Mouse (Mus musculus): Measurements from ENCODE around the gene Rbm17.
"Not testable (repeated sequence)": the region's sequence is repeated elsewhere in the genome, so short reads cannot be mapped to it uniquely, and the experiment has no call there.

Rbm17 gene

GRCm38 (mm10) chr2:11604053-11604452, at the start of gene Rbm17:
TSS of gene Rbm17 (minus strand) at chr2:11604153.
- no peak for DNase-seq (ENCODE audit: low spot score in 2 of 2)

DNA sequence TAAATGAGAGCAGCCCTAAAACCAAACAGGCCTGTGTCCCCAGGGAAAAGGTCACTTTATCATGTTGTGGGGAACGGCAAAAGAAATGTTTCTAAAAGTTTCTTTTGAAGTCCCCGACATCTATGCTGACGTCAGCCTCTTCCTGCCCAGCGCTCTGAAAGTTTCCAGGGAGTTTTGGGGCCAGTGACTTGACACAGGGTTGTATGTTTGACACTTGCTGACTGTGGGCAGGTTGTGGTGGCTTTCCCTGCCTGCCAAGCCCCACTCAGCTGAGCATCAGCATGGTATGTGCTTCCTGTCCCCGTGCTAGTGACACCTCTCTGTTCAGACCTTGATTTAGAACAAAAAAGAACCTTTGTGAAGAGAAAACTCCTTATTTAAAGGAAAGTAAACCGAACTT, 49.4 kb upstream of the Rbm17 start:
- DNase-seq (ENCODE audit: low spot score in 2 of 2) = no peak

GRCm38 (mm10) chr2:11652780-11653179, 48.8 kb upstream of the Rbm17 start:
- no peak for DNase-seq (ENCODE audit: low spot score in 2 of 2)

DNA sequence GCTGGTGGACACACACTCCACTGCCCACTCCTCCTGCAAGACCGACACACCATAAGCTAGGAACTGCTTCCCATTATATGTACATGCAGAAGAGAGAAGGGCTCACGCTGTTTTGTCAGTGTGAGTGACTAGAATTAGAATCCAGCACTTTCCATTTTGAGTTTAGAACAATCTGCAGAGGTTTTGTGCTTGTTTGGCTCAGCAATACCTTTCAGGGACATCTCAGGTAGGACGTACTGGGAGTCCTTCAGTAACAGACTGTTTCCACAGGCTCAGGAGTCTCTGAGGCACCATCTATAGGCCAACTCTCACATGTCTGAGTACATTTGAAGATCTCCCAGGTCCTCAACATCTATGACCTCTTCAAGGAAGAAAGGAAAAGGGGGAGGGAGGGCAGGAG, 48.2 kb upstream of the Rbm17 start:
- no peak for DNase-seq (ENCODE audit: low spot score in 2 of 2)

DNA sequence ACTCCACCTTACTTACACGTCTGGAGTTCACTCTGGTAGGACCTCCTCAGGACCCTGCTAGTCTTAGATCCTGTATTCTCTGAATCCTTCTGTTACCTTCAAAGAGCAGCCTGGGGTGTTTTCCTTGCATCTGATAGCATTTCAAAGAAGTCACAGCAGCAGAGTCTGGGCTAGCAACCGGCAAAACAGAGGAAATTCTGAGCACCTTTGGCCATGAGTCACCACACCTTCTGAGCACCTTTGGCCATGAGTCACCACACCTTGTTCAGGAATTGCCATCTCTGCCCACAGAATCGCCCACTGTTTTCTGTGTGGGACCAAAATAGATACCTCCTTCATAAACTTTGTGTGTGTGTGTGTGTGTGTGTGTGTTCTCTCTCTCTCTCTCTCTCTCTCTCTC, 47.5 kb upstream of the Rbm17 start:
- no peak for DNase-seq (ENCODE audit: low spot score in 2 of 2)

DNA sequence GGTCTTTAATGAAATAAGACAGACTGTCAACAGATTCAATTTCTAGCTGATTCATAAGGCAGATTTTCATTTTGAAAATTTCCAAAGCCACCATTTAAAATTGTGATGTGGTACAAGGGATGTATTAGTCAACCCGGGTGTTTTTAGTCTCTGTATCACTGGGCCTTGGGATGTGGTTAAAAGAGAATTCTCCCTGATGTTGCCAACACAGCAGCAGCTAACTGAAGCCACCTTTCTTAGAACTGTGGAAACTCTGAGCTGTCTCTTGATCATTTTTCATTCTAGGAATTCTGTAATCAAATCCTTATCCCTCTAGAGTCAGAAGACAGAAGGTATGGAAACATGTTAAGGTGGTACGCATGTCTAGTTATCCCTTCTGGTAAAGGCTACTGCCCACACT, 41.3 kb upstream of the Rbm17 start:
- DNase-seq (ENCODE audit: low spot score in 2 of 2) = no peak

- no peak for DNase-seq (ENCODE audit: low spot score in 2 of 2)
Measured at GRCm38 (mm10) chr2:11644057-11644456, 40.1 kb upstream of the Rbm17 start.

DNA sequence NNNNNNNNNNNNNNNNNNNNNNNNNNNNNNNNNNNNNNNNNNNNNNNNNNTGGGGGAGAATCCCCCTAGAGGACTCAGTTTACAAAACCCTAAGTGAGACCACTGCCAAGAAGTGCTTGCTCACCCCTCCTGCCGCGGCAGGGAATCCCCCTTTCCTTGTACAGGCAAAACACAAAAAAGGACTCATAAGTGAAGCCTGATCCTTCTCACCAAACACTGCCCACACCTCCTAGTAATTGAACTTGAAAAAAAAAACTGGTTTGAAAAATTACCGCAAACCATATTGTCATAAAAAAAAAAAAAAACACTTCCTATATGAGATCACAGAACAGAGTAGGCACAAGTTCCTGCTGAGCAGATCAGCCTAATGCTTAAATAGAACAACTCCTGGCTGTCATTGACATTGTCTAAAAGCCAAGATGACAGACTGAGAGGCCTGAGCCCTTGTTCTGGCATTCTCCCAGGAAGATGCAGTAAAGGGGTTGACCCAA, 38.5 kb upstream of the Rbm17 start, which contains the start of gene Il2ra:
Gene Il2ra (plus strand): TSS at position 357 of the 491 bp plus-strand sequence.
- DNase-seq (ENCODE audit: low spot score in 2 of 2) = no peak

DNA sequence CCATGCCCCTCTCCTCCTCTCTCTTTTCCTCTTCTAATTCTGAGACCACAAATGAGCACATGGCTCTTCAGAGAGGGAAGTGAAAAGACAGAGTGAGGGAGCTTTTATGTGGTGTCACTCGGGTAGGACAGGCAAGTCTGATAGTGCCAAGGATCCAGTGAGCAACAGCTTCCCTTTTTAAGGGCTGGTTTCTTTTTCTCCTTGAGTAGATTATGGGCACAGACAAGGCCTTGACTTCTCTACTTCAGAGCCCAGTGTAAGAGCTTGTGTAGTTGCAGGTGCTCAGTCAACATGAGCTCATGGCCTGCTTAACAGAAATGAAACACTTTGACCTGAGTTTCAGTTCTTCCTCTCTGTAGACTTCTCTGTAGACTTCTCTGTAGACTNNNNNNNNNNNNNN, 33.2 kb upstream of the Rbm17 start:
- DNase-seq (ENCODE audit: low spot score in 2 of 2) = no peak

DNA sequence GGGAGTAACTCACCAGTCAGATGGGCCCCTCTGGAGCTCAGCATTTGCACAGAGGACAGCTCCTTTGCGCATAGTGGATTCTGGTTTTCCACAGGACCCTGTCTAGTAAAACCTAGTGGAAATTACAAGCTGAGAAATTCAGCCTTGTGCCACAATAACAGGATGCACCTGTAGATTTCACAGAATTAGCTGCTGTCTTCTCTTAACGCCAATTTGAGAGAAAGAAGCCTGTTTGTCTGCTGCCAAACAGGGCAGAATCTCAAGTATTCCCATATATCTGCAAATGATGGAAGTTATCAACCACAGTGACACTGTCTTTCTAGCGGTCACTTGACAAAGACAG, 32.2 kb upstream of the Rbm17 start:
- DNase-seq (ENCODE audit: low spot score in 2 of 2) = no peak

DNA sequence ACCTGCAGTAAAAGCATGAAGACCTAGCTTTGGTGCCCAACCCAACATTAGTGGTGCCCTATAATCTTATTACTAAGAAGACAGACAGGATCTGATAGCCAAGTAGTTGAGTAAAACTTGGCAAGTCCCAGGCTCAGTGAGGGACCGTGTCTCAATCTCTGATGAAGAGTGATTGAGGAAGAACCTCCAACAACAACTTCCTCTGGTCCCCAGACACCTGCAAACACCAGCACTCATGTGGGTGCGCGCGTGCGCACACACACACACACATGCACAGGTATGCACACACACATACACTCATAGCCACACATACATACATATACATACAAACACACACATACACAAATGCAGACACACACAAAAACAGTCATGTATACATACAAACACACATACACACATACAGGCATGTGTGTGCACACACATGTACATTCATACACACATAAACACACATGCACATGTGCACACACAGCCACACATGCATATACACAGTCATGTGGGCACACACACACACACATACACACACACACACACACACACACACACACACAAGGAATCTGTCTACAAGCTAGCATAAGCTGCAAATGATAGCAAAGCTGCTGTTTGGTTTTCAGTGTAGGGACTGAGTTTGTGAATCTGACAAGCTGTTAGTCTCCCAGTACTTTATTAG, 31.7 kb upstream of the Rbm17 start:
- DNase-seq (ENCODE audit: low spot score in 2 of 2) = no peak

DNA sequence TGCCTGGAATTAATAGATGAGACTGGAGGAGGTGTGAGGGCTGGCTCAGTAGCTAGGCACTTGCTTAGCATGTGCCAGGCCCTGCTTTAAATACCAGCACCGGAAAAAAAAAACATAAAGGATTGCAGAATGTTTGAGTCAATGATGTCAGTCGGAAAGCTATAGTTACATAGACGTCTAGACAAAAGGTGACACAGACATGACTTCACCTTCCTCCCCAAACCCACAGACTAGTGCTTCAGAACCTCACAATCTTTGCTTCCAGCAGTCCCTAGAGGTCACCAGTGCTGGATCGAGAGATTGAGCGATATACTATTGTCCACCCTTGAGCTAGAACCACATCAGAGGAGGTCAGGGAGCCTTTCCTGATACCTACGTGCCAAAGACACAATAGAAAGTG, 31.1 kb upstream of the Rbm17 start:
- no peak for DNase-seq (ENCODE audit: low spot score in 2 of 2)

DNA sequence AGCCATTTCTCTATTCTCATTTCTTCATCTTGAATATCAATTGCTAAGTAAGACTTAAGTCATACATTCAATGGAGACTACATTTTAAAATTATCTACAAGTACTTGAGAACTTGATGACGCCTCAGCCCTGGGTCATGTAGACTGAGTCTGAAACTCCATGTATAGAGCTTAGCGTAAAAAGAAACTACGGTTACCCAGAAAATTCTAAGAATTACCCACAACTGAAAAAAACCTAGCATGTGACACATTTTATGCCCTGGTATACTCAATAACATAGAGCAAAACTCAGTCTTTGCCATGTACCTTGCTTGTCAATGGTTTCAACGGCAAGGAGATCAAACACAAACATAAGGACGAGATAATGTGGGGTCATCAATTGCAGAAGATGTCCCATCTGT, 21.9 kb upstream of the Rbm17 start, which contains the start of gene Gm17490:
Gene Gm17490 (minus strand): TSS at position 375 of the 400 bp plus-strand sequence.
- no peak for DNase-seq (ENCODE audit: low spot score in 2 of 2)

DNA sequence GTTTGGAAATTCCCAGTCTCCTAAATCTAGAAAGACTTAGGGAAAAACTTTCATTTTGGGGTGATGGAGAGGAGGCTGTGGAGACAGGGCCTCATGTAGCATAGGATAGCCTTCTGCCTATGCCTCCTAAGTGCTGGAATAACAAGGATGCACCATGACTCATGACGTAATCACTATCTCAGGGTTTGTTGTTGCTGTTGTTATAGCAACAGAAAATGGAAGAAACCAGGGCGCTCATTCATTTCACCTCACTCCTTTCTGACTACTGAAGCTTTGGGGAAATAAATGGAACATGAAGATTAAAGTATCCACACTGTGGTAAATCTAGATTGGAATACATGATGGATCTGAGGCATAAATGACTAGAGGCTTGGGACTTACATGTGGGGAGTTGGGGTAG, 19.8 kb upstream of the Rbm17 start:
- no peak for DNase-seq (ENCODE audit: low spot score in 2 of 2)

DNA sequence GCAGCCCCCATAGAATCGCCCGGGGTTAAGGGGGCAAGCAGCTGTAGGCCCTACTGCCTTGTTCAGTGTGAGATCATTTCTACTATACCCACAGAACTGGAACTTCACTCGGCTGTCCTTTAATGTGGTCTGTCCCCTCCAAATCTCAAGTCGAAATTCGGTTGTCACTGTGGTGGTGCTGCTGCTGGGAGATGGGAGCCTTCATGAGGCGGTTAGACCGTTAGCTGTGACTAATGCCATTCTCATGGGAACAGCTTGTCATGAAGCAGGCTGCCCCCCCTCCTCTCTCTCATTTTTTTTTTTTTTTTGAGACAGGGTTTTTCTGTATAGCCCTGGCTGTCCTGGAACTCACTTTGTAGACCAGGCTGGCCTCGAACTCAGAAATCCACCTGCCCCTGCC, 19.2 kb upstream of the Rbm17 start:
- no peak for DNase-seq (ENCODE audit: low spot score in 2 of 2)

DNA sequence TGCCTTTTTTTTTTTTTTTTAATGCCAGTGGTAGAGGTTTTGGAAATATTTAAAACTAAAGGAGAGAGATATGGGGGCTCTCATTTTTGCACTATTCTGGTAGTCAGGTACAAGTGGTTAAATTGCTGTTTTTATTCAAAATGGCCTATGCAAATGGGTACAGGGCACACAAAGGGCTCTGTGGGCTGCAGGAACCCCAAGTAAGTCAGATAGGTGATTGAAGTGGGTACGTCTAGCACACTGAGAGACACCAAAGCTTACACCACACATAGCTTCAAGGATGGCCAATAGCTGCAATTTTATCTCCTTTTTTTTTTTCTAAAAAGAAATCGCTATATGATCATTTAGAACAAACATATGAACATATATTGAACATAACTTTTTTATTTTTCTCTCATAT, 15.6 kb upstream of the Rbm17 start:
- DNase-seq (ENCODE audit: low spot score in 2 of 2) = no peak

- DNase-seq (ENCODE audit: low spot score in 2 of 2) = no peak
Measured at GRCm38 (mm10) chr2:11616846-11617245, 12.9 kb upstream of the Rbm17 start.

GRCm38 (mm10) chr2:11612939-11613338, 9.0 kb upstream of the Rbm17 start:
- DNase-seq (ENCODE audit: low spot score in 2 of 2) = not testable (repeated sequence)

GRCm38 (mm10) chr2:11606718-11607117, 2.8 kb upstream of the Rbm17 start:
- not testable (repeated sequence) for DNase-seq (ENCODE audit: low spot score in 2 of 2)

DNA sequence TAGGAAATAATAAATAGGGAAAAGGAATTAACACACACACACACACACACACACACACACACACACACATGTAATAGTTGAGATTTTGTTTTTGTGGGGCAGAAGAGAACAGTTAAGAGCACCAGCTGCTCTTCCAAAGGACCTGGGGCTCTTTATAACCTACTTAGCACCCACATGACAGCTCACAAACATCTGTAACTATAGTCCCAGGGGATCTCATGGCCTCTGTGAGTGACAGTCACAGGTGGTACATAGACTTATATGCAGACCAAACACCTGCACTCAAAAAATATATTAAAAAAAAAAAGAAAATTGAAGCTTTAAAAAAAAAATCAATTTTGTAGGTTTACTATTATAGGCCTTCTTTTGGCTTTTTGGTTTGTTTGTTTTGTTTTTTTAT, 958 bp upstream of the Rbm17 start:
- no peak for DNase-seq (ENCODE audit: low spot score in 2 of 2)

DNA sequence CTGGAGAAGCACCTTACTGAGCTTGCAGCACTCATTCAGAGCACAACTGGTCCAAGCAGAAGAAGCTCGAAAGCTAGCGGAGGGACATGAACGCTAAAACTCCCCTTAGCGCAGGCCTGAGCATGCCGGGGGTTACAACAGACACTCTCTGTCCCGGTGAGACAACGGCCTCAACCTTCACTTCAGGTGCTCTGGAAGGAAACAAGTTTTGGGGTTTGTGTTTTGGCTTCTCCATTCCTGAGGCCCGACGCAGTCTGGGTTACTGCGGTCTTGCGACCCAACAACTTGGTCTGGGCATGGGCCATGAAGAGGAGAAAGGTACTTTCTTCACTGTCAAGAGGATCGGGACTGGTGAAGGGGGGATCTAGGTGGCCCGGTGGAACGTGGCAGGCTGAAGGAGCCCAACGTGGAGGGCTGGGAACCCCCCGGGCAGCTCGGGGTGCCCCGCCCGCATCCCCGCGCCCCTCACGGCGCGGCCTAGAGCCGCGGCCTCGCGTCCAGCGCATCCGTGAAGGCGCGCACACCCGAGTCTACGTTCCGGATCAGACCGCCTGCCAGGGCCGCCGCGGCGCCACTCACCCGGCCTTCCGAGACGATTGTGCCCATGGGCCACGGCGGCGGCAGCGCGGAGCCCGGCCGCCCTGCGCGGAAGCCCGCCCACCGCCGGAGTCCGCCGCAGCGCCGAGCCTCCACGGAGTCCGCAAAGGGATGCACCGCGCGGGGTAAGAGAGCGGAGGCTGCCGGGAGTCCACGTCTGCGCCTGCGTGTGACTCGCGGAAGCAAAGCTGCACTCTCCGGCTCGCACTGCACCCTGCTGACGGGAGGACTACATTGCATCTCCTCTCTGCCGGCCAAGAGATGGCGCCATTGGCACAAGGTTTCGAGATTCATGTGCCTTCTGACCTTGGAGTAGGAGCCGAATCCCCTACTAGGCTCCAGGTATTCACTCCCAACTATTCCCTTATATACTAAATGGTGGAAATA, 1.2 kb downstream of the Rbm17 start:
- peak; percentile 90 to 91 for DNase-seq (ENCODE audit: low spot score in 2 of 2)

DNA sequence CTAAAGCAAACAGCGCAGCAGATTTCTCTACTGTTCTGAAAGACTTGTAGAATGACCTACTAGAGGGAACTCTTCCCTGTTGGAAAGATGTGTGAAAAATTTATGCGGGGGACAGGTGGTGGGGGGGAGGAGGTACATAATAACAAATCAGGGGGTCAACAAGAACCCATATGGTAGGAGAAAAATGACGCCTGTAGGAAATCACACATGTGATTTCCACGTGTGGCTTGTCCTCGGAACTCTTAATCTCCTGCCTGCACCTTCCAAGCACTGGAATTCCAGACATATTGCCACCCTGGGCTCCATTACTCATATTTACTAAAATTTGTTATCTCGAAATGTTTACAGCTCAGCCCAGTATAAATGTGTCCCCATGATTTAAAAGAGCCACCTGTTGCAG, 2.2 kb downstream of the Rbm17 start:
- DNase-seq (ENCODE audit: low spot score in 2 of 2) = no peak

DNA sequence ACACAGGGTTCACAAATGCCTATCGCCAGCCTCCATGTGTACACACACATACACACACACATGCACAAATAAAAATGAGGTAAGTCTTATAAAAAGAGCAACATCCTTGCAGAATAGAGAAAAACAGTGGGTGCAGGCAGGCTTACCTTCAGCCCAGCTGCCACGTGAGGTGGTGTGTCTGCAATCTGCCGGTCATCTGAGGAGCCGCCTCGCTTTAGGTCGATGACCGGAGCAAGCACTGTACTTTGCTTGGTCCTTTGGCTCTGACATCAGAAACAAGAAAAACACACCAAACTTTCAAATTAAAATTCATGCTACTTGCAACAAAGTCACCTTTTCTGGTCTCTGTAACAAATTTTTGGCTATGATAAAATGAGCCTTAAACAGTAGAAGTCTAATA, 6.0 kb downstream of the Rbm17 start:
- DNase-seq (ENCODE audit: low spot score in 2 of 2) = no peak

Data from urinary bladder, adult 18-20 months (tissue).